Mouse (Mus musculus) R1 (cell line): ENCODE results near the gene Tmigd1.
"Not testable (repeated sequence)": the region's sequence is repeated elsewhere in the genome, so short reads cannot be mapped to it uniquely, and the experiment has no call there.

Source experiments
- DNase-seq: peaks from one replicate; pipeline ENCODE4 v3.0.0-alpha.2; 2018; ENCODE audit warnings: low read depth, low spot score

The Tmigd1 gene

GRCm38 (mm10) chr11:76898751-76899150 is 3.2 kb upstream of the Tmigd1 start:
- no peak for DNase-seq

GRCm38 (mm10) chr11:76899758-76900738 is 1.9 kb upstream of the Tmigd1 start:
- peak; percentile 34 for DNase-seq

GRCm38 (mm10) chr11:76904340-76904739 is 2.4 kb downstream of the Tmigd1 start:
- DNase-seq, result no peak

- DNase-seq, result no peak
Measured at GRCm38 (mm10) chr11:76908651-76909050, 6.7 kb downstream of the Tmigd1 start.

- no peak for DNase-seq
Measured at GRCm38 (mm10) chr11:76911325-76912054, 9.5 kb downstream of the Tmigd1 start.

- no peak for DNase-seq
Measured at GRCm38 (mm10) chr11:76912055-76912395, 10.1 kb downstream of the Tmigd1 start.

- no peak for DNase-seq
Measured at GRCm38 (mm10) chr11:76914366-76914765, 12.4 kb downstream of the Tmigd1 start.

GRCm38 (mm10) chr11:76916539-76917229 is 14.7 kb downstream of the Tmigd1 start:
- peak; percentile 50 for DNase-seq

- DNase-seq, result peak; percentile 22
Measured at GRCm38 (mm10) chr11:76917230-76917548, 15.2 kb downstream of the Tmigd1 start.

GRCm38 (mm10) chr11:76920607-76921006 is 18.6 kb downstream of the Tmigd1 start:
- DNase-seq, result no peak

GRCm38 (mm10) chr11:76924759-76925236 is 22.8 kb downstream of the Tmigd1 start, which contains the start of gene Blmh:
Blmh (plus strand) TSS chr11:76924809.
- no peak for DNase-seq

GRCm38 (mm10) chr11:76928586-76928985 is 26.6 kb downstream of the Tmigd1 start:
- DNase-seq, result not testable (repeated sequence)

GRCm38 (mm10) chr11:76933209-76933608 is 31.2 kb downstream of the Tmigd1 start:
- peak; percentile 73 for DNase-seq

- DNase-seq, result no peak
Measured at GRCm38 (mm10) chr11:76936578-76936977, 34.6 kb downstream of the Tmigd1 start.

GRCm38 (mm10) chr11:76944839-76945238 is 42.9 kb downstream of the Tmigd1 start:
- DNase-seq, result no peak

GRCm38 (mm10) chr11:76945386-76946202 is 43.6 kb downstream of the Tmigd1 start:
- DNase-seq, result peak; percentile 93

- no peak for DNase-seq
Measured at GRCm38 (mm10) chr11:76946203-76946585, 44.2 kb downstream of the Tmigd1 start.

- DNase-seq, result no peak
Measured at GRCm38 (mm10) chr11:76953536-76953935, 51.6 kb downstream of the Tmigd1 start.

GRCm38 (mm10) chr11:76965703-76966102 is 63.7 kb downstream of the Tmigd1 start:
- DNase-seq, result no peak
